Mouse (Mus musculus) limb, embryonic 13.5 days (tissue): ENCODE measurements around the gene Btbd19. TPM values are rescaled to one million over a fixed set of nuclear protein-coding genes. Genes with fewer than 3 reads are reported as not detected.
A peak's percentile ranks its signal among the peaks of the same experiment; 100 is the strongest.

Source experiments
- ATAC-seq: fragments of 200-750 bp; cut with Nextera tagmentation; 2 replicates; pipeline ENCODE4 v1.8.0; 2017; ENCODE audit warnings: low read depth, moderate number of reproducible peaks, moderate TSS enrichment; ENCODE audit not compliant: low FRiP score
- H3K27ac ChIP-seq: fragments of 300-500 bp; sonication (generic); 2 replicates; pipeline ENCODE4 v1.5.1; 2015; ENCODE audit warnings: inconsistent platforms, mild to moderate bottlenecking, moderate library complexity
- H3K27me3 ChIP-seq: fragments of 300-500 bp; sonication (generic); 2 replicates; pipeline ENCODE4 v1.6.1; 2015; ENCODE audit warnings: mild to moderate bottlenecking, inconsistent platforms
- H3K36me3 ChIP-seq: fragments of 300-500 bp; sonication (generic); 2 replicates; pipeline ENCODE4 v1.6.1; 2015; ENCODE audit warnings: inconsistent platforms, mild to moderate bottlenecking, moderate library complexity
- H3K4me1 ChIP-seq: fragments of 300-500 bp; sonication (generic); 2 replicates; pipeline ENCODE4 v1.6.1; 2015; ENCODE audit warnings: inconsistent platforms
- H3K4me2 ChIP-seq: fragments of 300-500 bp; sonication (generic); replicated peaks from 2 replicates; pipeline ENCODE4 v1.6.1; 2015; ENCODE audit warnings: inconsistent platforms, mild to moderate bottlenecking, moderate library complexity
- H3K4me3 ChIP-seq: fragments of 300-500 bp; sonication (generic); 2 replicates; pipeline ENCODE4 v1.5.1; 2015; ENCODE audit warnings: moderate library complexity, mild to moderate bottlenecking, inconsistent platforms
- H3K9ac ChIP-seq: fragments of 300-500 bp; sonication (generic); 2 replicates; pipeline ENCODE4 v1.6.1; 2015; ENCODE audit warnings: mild to moderate bottlenecking, inconsistent platforms
- H3K9me3 ChIP-seq: fragments of 300-500 bp; sonication (generic); 2 replicates; pipeline ENCODE4 v1.6.1; 2016; ENCODE audit warnings: inconsistent platforms
- WGBS: fragments of 180-500 bp; shearing (Covaris S2); methylation state at CpG from one replicate; pipeline ENCODE4 v1.1.7; 2015; 5-methylcytosine and 5-hydroxymethylcytosine counted together
- polyA plus RNA-seq: library from polyadenylated mRNA; unstranded; fragments of >200 nt; fragmentation: Nextera tagmentation; extraction: Ambion mirVana; gene quantifications from 2 replicates; pipeline ENCODE4 v1.2.1, GENCODE M21; 2015

Gene Btbd19
- polyA plus RNA-seq, 1 experiment from 2014 or later: 5.2 TPM

- ATAC-seq: no peak
- Histone ChIP-seq H3K4me1 (peaks cover 21% of the 10 kb centered on the region), H3K27ac (no peak overlapping the region), H3K27me3 (peaks cover 22% of the 10 kb centered on the region), H3K4me2 (peak overlapping the region; percentile 95), H3K36me3 (peaks cover 12% of the 10 kb centered on the region), H3K4me3 (peak overlapping the region; percentile 82), H3K9ac (peak overlapping the region; percentile 81), H3K9me3 (no peaks in the 10 kb centered on the region)
- under 1% methylated on average over 37 of the region's 42 CpGs for WGBS
These were observed 7.9 kb upstream of the Btbd19 start for GRCm38 (mm10) chr4:117133366-117133796.

- Histone ChIP-seq H3K4me3 (peak overlapping the region; percentile 82), H3K9ac (peak overlapping the region; percentile 81), H3K4me1 (peaks cover 21% of the 10 kb centered on the region), H3K9me3 (no peaks in the 10 kb centered on the region), H3K36me3 (peaks cover 18% of the 10 kb centered on the region), H3K27ac (no peak overlapping the region), H3K4me2 (peak overlapping the region; percentile 95), H3K27me3 (peaks cover 22% of the 10 kb centered on the region)
- WGBS: 14% methylated on average over 11 of the region's 11 CpGs
- no peak for ATAC-seq
These were observed 7.2 kb upstream of the Btbd19 start for GRCm38 (mm10) chr4:117132794-117133143.

GRCm38 (mm10) chr4:117131890-117132793, 6.6 kb upstream of the Btbd19 start:
- Histone ChIP-seq H3K4me3 (peak overlapping the region; percentile 82), H3K27ac (no peak overlapping the region), H3K36me3 (peaks cover 18% of the 10 kb centered on the region), H3K4me1 (peaks cover 21% of the 10 kb centered on the region), H3K27me3 (peaks cover 22% of the 10 kb centered on the region), H3K9me3 (no peaks in the 10 kb centered on the region), H3K9ac (peak overlapping the region; percentile 31; the same call in 1 of the 2 replicates), H3K4me2 (peak overlapping the region; percentile 95)
- peak; percentile 12; the same call in 1 of the 2 replicates for ATAC-seq
- 26% methylated on average over 7 of the region's 7 CpGs for WGBS

GRCm38 (mm10) chr4:117131198-117131597, 5.7 kb upstream of the Btbd19 start:
- WGBS: 82% methylated on average over 6 of the region's 6 CpGs
- Histone ChIP-seq H3K9ac (no peak overlapping the region), H3K9me3 (no peaks in the 10 kb centered on the region), H3K4me1 (peaks cover 23% of the 10 kb centered on the region), H3K36me3 (peaks cover 18% of the 10 kb centered on the region), H3K27ac (no peak overlapping the region), H3K4me3 (no peak overlapping the region), H3K27me3 (peaks cover 22% of the 10 kb centered on the region), H3K4me2 (no peak overlapping the region)
- ATAC-seq: no peak

- Histone ChIP-seq H3K4me3 (no peak overlapping the region), H3K36me3 (peaks cover 18% of the 10 kb centered on the region), H3K9me3 (no peaks in the 10 kb centered on the region), H3K4me2 (no peak overlapping the region), H3K27ac (no peak overlapping the region), H3K4me1 (peaks cover 27% of the 10 kb centered on the region), H3K9ac (no peak overlapping the region), H3K27me3 (peaks cover 22% of the 10 kb centered on the region)
- ATAC-seq: no peak
- 65% methylated on average over 6 of the region's 6 CpGs for WGBS
These were observed 5.3 kb upstream of the Btbd19 start for GRCm38 (mm10) chr4:117130790-117131189.

GRCm38 (mm10) chr4:117127991-117128686, 2.6 kb upstream of the Btbd19 start:
- WGBS: 86% methylated on average over 33 of the region's 33 CpGs

GRCm38 (mm10) chr4:117126675-117127290, 1.3 kb upstream of the Btbd19 start, which contains the start of gene Tctex1d4:
TSS of gene Tctex1d4 (plus strand) at chr4:117126794.
- Histone ChIP-seq H3K9ac (peak within 1 kb of the TSS; percentile 58), H3K27me3 (peaks cover 6% of the 10 kb centered on the region), H3K4me3 (0 out of 2 replicates have a peak within 1 kb of the TSS, but pooled peaks have one; percentile 1), H3K9me3 (no peaks in the 10 kb centered on the region), H3K27ac (peak within 1 kb of the TSS; percentile 87), H3K4me1 (peaks cover 23% of the 10 kb centered on the region), H3K4me2 (peak within 1 kb of the TSS; percentile 41), H3K36me3 (peaks cover 18% of the 10 kb centered on the region)
- WGBS: 80% methylated on average over 9 of the region's 9 CpGs
- ATAC-seq: no peak

More at GRCm38 (mm10) chr4:117127991-117128686, 2.6 kb upstream of the Btbd19 start:
- Histone ChIP-seq H3K4me1 (peaks cover 36% of the 10 kb centered on the region), H3K9me3 (no peaks in the 10 kb centered on the region), H3K36me3 (peaks cover 18% of the 10 kb centered on the region), H3K27me3 (peaks cover 20% of the 10 kb centered on the region), H3K9ac (no peak overlapping the region), H3K4me3 (no peak overlapping the region), H3K4me2 (no peak overlapping the region), H3K27ac (no peak overlapping the region)
- no peak for ATAC-seq

GRCm38 (mm10) chr4:117125910-117126674, 567 bp upstream of the Btbd19 start:
- H3K4me1 ChIP-seq: peaks cover 25% of the 10 kb centered on the region
- H3K9ac ChIP-seq: peak overlapping the region; percentile 58
- no peaks in the 10 kb centered on the region for H3K27me3 ChIP-seq
- peak overlapping the region; percentile 41 for H3K4me2 ChIP-seq
- peaks cover 15% of the 10 kb centered on the region for H3K36me3 ChIP-seq
- H3K27ac ChIP-seq: peak overlapping the region; percentile 87
- no peaks in the 10 kb centered on the region for H3K9me3 ChIP-seq
- ATAC-seq: peak; percentile 36; the same call in 1 of the 2 replicates
- 39% methylated on average over 15 of the region's 15 CpGs for WGBS
- H3K4me3 ChIP-seq: no peak overlapping the region

GRCm38 (mm10) chr4:117124518-117125347, 792 bp downstream of the Btbd19 start:
- no peaks in the 10 kb centered on the region for H3K27me3 ChIP-seq
- no peak for ATAC-seq
- H3K27ac ChIP-seq: peak overlapping the region; percentile 87
- H3K9ac ChIP-seq: peak overlapping the region; percentile 58
- peak overlapping the region; percentile 41 for H3K4me2 ChIP-seq
- H3K9me3 ChIP-seq: no peaks in the 10 kb centered on the region
- 66% methylated on average over 14 of the region's 14 CpGs for WGBS
- 0 out of 2 replicates have a peak overlapping the region, but pooled peaks have one; percentile 1 for H3K4me3 ChIP-seq
- H3K36me3 ChIP-seq: peaks cover 15% of the 10 kb centered on the region
- peaks cover 26% of the 10 kb centered on the region for H3K4me1 ChIP-seq

- H3K4me3 ChIP-seq: no peak overlapping the region
- no peak for ATAC-seq
- H3K4me2 ChIP-seq: no peak overlapping the region
- 81% methylated on average over 3 of the region's 3 CpGs for WGBS
- H3K9me3 ChIP-seq: no peaks in the 10 kb centered on the region
- H3K27me3 ChIP-seq: no peaks in the 10 kb centered on the region
- no peak overlapping the region for H3K9ac ChIP-seq
- H3K27ac ChIP-seq: no peak overlapping the region
- H3K36me3 ChIP-seq: peaks cover 13% of the 10 kb centered on the region
- peaks cover 28% of the 10 kb centered on the region for H3K4me1 ChIP-seq
These were observed 1.4 kb downstream of the Btbd19 start for GRCm38 (mm10) chr4:117124218-117124517.
